Mouse (Mus musculus) limb, embryonic 11.5 days (tissue): ENCODE measurements around the gene Itga9. TPM values are rescaled to one million over a fixed set of nuclear protein-coding genes. Genes with fewer than 3 reads are reported as not detected.

Source experiments
- ATAC-seq: fragments of 200-750 bp; cut with Nextera tagmentation; 2 replicates; pipeline ENCODE4 v1.8.0; 2017; ENCODE audit warnings: low read depth; ENCODE audit not compliant: insufficient number of reproducible peaks, low FRiP score, low TSS enrichment
- DNase-seq: peaks from one replicate; pipeline ENCODE4 v3.0.0-alpha.2; 2015; ENCODE audit warnings: low spot score
- H3K27ac ChIP-seq: fragments of 300-500 bp; sonication (generic); replicated peaks from 2 replicates; pipeline ENCODE4 v1.5.1; 2014; ENCODE audit warnings: low read depth, mild to moderate bottlenecking, low read length
- H3K27me3 ChIP-seq: fragments of 300-500 bp; sonication (generic); 2 replicates; pipeline ENCODE4 v1.6.1; 2014; ENCODE audit warnings: mild to moderate bottlenecking, low read length, mixed read lengths; ENCODE audit not compliant: control insufficient read depth, insufficient read depth
- H3K36me3 ChIP-seq: fragments of 300-500 bp; sonication (generic); 2 replicates; pipeline ENCODE4 v1.6.1; 2014; ENCODE audit warnings: mild to moderate bottlenecking, low read length, moderate library complexity, mixed read lengths; ENCODE audit not compliant: control insufficient read depth, insufficient read depth
- H3K4me1 ChIP-seq: fragments of 300-500 bp; sonication (generic); 2 replicates; pipeline ENCODE4 v1.6.1; 2014; ENCODE audit warnings: low read length, mixed read lengths; ENCODE audit not compliant: control insufficient read depth, insufficient read depth
- H3K4me2 ChIP-seq: fragments of 300-500 bp; sonication (generic); 2 replicates; pipeline ENCODE4 v1.6.1; 2014; ENCODE audit warnings: low read depth, mild to moderate bottlenecking, moderate library complexity; ENCODE audit not compliant: severe bottlenecking
- H3K4me3 ChIP-seq: fragments of 300-500 bp; sonication (generic); 2 replicates; pipeline ENCODE4 v1.5.1; 2014; ENCODE audit warnings: low read depth, low read length
- H3K9ac ChIP-seq: fragments of 300-500 bp; sonication (generic); 2 replicates; pipeline ENCODE4 v1.6.1; 2014; ENCODE audit warnings: mild to moderate bottlenecking, low read length
- H3K9me3 ChIP-seq: fragments of 300-500 bp; sonication (generic); 2 replicates; pipeline ENCODE4 v1.6.1; 2016; ENCODE audit warnings: low read length; ENCODE audit not compliant: control insufficient read depth
- WGBS: fragments of 180-500 bp; shearing (Covaris S2); extraction: QIAGEN DNeasy Blood & Tissue Kit; methylation state at CpG from one replicate; pipeline ENCODE4 v1.1.7; 2014; 5-methylcytosine and 5-hydroxymethylcytosine counted together
- polyA plus RNA-seq: library from polyadenylated mRNA; unstranded; fragments of >200 nt; fragmentation: Nextera tagmentation; extraction: Ambion mirVana; gene quantifications from 2 replicates; pipeline ENCODE4 v1.2.1, GENCODE M21; 2014

Gene Itga9
- polyA plus RNA-seq, 1 experiment from 2014 or later = 7.7 TPM

DNA sequence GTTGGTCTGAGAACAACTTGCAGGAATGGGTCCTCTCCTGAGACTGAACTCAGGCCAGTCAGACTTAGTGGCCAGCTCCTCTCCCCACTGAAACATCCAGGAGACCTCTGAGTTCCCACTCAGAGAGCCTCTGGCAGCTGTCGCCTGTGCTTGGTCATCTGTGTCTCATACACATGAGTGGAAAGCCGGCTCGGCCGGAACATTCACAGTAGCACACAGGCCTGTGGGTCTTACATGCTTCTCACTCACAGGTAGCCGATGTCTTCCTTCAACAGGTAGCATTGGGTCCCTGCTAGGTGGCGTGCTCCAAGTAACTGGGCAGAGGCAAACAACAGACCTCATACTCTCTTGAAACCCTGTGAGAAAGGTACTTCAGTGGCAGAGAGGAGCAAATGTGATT lies 284.6 kb downstream of the Itga9 start:
- H3K4me3 ChIP-seq = no peak overlapping the region
- H3K4me1 ChIP-seq = peaks cover 19% of the 10 kb centered on the region
- H3K27me3 ChIP-seq = no peaks in the 10 kb centered on the region
- WGBS = 82% methylated on average over 6 of the region's 6 CpGs
- H3K27ac ChIP-seq = peak overlapping the region; percentile 30; the same call in 1 of the 2 replicates
- H3K9ac ChIP-seq = no peak overlapping the region
- no peaks in the 10 kb centered on the region for H3K36me3 ChIP-seq
- no peak for ATAC-seq
- no peak for DNase-seq
- no peak overlapping the region for H3K4me2 ChIP-seq
- no peaks in the 10 kb centered on the region; the same call in 1 of the 2 replicates for H3K9me3 ChIP-seq

DNA sequence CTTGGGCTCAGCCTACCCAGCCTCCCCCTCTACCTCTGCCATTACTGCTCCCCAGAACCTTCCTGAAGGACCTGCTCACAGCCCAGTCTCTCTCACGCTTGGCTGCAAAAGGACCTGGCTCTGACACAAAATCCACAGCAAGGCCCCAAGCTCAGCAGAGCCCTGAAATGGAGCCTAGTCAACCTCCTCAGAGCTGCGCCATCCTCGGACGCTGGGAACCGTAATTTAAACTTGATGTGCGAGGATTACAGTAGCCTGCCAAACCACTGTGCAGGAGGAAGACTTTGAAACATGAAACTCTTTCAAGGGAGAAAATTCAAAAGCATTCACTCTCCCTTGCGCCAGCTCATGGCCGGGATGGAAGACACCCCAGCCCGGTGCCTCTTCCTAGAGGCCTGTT lies 285.1 kb downstream of the Itga9 start:
- no peak overlapping the region for H3K9ac ChIP-seq
- no peak overlapping the region for H3K4me2 ChIP-seq
- ATAC-seq = no peak
- H3K27me3 ChIP-seq = no peaks in the 10 kb centered on the region
- H3K4me3 ChIP-seq = no peak overlapping the region
- no peaks in the 10 kb centered on the region for H3K36me3 ChIP-seq
- WGBS = 50% methylated on average over 9 of the region's 9 CpGs
- DNase-seq = no peak
- peaks cover 19% of the 10 kb centered on the region for H3K4me1 ChIP-seq
- no peaks in the 10 kb centered on the region; the same call in 1 of the 2 replicates for H3K9me3 ChIP-seq
- peak overlapping the region; percentile 30; the same call in 1 of the 2 replicates for H3K27ac ChIP-seq

DNA sequence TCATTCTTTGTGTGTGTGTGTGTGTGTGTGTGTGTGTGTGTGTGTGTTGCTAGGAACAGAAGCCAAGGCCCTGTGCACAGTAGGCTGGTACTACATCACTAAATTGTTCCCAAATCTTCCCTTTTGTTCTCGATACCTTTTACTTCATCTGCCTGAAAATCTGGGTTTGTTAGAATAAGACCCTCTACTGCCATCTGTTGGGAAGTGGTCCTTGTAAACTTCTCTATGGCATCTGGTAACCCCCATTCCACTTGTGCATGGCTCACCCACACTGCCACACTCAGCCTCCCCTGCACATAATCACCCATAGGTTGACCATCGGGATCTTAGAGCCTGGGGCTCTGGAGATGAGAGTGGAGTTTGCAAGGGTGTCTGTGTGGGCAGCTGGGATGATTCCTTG lies 288.6 kb downstream of the Itga9 start:
- H3K4me1 ChIP-seq = peaks cover 18% of the 10 kb centered on the region
- ATAC-seq = 0 out of 2 replicates have a peak, but pooled peaks have one; percentile 41
- H3K4me2 ChIP-seq = no peak overlapping the region
- DNase-seq = no peak
- no peaks in the 10 kb centered on the region for H3K36me3 ChIP-seq
- H3K4me3 ChIP-seq = no peak overlapping the region
- no peak overlapping the region for H3K27ac ChIP-seq
- H3K9ac ChIP-seq = no peak overlapping the region
- WGBS = 79% methylated on average over 2 of the region's 2 CpGs
- H3K9me3 ChIP-seq = no peaks in the 10 kb centered on the region; the same call in 1 of the 2 replicates
- H3K27me3 ChIP-seq = no peaks in the 10 kb centered on the region

DNA sequence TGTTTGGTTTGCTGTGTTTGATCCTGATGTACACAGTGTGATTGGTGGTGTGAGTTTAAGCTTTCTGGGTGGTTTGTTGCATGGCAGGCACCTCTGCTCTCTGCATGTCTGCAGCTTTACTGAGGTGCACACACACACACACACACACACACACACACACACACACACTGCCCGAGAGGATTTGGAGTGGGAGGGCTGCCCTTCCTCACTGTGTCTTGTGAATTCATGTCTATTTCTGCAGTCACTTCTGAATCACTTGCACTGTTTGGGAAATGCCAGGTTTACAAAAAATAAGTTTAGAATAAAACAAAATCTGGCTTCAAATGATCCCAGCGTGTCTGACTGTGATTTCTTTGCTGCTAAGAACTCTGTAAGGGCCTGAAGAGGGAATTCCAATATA lies 294.2 kb downstream of the Itga9 start:
- H3K36me3 ChIP-seq = no peaks in the 10 kb centered on the region
- H3K4me3 ChIP-seq = no peak overlapping the region
- DNase-seq (no peak), ATAC-seq (no peak)
- no peak overlapping the region for H3K4me2 ChIP-seq
- no peaks in the 10 kb centered on the region for H3K27me3 ChIP-seq
- H3K4me1 ChIP-seq = peaks cover 4% of the 10 kb centered on the region
- H3K9me3 ChIP-seq = no peaks in the 10 kb centered on the region
- WGBS = 75% methylated on average over 2 of the region's 2 CpGs
- H3K9ac ChIP-seq = no peak overlapping the region
- no peak overlapping the region for H3K27ac ChIP-seq

DNA sequence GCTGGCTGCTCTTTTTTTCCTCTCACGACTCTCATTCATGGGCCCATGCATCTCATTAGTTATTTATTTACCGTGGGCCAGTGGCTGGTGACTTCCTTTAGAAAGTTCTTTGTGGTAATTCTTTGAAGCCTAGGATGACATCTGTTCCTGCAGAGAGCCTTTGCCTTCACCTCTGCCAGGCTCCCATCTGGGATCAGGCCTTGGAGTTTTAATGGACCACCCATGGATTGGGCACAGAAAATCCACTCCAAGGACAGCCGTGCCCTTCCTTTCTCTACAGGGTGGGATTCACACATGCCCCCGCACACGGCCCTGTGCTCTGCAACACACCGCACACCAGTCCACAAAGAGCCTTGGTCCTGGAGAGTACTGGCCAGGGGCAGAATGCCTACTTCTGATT lies 295.4 kb downstream of the Itga9 start:
- Histone ChIP-seq H3K27me3 (no peaks in the 10 kb centered on the region), H3K4me1 (peaks cover 4% of the 10 kb centered on the region), H3K4me3 (no peak overlapping the region), H3K27ac (no peak overlapping the region), H3K4me2 (no peak overlapping the region), H3K9ac (no peak overlapping the region), H3K9me3 (no peaks in the 10 kb centered on the region), H3K36me3 (no peaks in the 10 kb centered on the region)
- 36% methylated on average over 6 of the region's 6 CpGs for WGBS
- ATAC-seq = no peak
- no peak for DNase-seq

DNA sequence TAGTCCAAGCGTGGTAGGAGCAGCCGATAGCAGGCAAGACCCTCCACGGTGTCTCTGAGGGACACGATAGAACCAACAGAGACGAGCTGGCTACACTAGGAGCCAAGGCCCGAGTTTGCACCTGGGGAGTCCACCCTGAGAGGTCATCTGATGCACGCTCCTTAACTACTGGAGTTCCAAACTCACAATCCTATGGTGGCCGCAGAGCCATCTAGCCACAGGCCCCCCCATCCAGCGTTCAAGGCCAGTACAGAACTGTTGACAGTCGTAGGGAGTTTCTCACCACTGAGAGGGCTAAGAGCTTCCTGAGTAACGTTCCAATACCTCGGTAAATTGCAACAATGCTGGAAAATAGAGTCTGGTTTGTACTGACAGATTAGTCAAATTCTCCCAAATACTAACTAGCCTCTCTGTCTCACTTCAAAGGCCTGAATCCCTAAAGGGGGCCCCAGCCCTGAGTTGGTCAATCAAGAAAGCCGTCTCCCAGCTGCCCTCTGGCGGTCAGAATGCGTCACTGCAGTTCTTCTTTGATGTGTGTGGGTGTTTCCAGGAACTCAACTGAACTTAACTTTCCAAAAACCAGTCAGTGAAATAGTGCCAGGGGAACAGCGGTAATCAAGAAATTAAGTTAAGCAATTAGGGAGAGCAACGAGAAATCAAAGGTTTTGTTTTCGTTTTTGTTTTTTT lies 301.6 kb downstream of the Itga9 start:
- Histone ChIP-seq H3K4me1 (no peaks in the 10 kb centered on the region), H3K27me3 (no peaks in the 10 kb centered on the region), H3K4me2 (no peak overlapping the region), H3K4me3 (no peak overlapping the region), H3K9ac (no peak overlapping the region), H3K9me3 (no peaks in the 10 kb centered on the region), H3K27ac (no peak overlapping the region), H3K36me3 (no peaks in the 10 kb centered on the region)
- DNase-seq = peak; percentile 93
- 52% methylated on average over 18 of the region's 18 CpGs for WGBS
- ATAC-seq = 0 out of 2 replicates have a peak, but pooled peaks have one; percentile 57

DNA sequence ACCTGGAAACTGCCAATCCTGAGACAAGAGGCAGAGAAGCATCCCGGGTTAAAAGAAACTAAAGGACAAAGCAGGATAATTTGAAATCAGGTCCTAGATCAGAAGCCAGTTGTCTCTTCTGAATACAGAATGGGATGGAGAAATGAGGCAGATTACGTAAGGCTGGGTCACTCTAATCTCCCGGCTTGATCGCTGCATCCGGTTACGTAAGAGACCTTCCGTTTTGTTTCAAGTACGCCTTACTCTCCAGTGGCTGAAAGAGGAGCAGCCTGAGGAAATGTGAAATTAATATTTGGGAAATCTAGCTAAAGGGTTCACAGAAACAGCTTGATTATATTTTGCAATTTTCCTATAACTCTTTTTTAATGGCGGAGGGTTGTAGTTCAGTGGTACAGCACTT lies 306.6 kb downstream of the Itga9 start:
- Histone ChIP-seq H3K27ac (no peak overlapping the region), H3K4me1 (no peaks in the 10 kb centered on the region), H3K36me3 (no peaks in the 10 kb centered on the region), H3K9me3 (no peaks in the 10 kb centered on the region), H3K4me3 (no peak overlapping the region), H3K27me3 (no peaks in the 10 kb centered on the region), H3K4me2 (no peak overlapping the region), H3K9ac (no peak overlapping the region)
- no peak for DNase-seq
- WGBS = 96% methylated on average over 9 of the region's 9 CpGs
- ATAC-seq = no peak

DNA sequence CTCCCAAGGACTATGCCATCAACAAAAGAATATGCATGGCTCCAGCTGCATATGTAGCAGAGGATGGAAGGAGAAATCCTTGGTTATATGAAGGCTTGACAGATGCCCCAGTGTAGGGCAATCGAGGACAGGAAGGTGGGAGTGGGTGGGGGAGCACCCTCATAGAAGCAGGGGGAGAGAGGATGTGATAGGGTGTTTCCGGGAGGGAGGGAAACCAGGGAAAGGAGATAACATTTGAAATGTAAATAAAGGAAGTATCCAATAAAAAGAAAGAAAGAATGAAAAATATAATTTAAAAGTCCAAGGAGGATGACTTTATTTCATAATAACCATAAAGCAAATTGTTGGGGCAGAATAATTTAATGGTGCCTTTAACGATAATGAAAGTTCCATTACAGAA lies 307.1 kb downstream of the Itga9 start:
- Histone ChIP-seq H3K9me3 (no peaks in the 10 kb centered on the region), H3K4me1 (no peaks in the 10 kb centered on the region), H3K27me3 (no peaks in the 10 kb centered on the region), H3K36me3 (no peaks in the 10 kb centered on the region), H3K4me2 (no peak overlapping the region), H3K27ac (no peak overlapping the region), H3K9ac (no peak overlapping the region), H3K4me3 (no peak overlapping the region)
- WGBS = 92% methylated on average over 3 of the region's 3 CpGs
- DNase-seq (no peak), ATAC-seq (no peak)

DNA sequence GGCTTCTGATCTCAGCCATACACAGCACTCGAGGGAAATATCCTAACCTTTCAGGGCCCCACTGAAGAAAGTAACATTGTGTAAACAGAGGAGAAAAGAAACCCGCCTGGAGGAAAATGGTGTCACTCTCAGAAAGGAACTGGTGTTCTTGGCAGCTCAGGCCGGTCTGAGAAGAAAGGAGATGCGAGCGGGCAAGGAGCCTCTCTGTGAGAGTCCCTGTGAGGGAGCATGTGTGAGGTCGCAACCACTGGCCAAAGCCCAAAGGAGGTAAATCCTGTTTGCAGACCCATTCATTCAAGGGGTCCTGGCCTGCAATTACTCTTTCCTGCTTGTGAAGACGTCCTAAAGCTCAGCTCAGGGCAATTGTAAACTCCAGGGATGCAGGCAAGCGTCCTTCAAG lies 308.1 kb downstream of the Itga9 start:
- Histone ChIP-seq H3K4me2 (no peak overlapping the region), H3K4me1 (no peaks in the 10 kb centered on the region), H3K36me3 (no peaks in the 10 kb centered on the region), H3K27me3 (no peaks in the 10 kb centered on the region), H3K9me3 (no peaks in the 10 kb centered on the region), H3K27ac (no peak overlapping the region), H3K9ac (no peak overlapping the region), H3K4me3 (no peak overlapping the region)
- DNase-seq (no peak), ATAC-seq (no peak)
- WGBS = 46% methylated on average over 8 of the region's 8 CpGs
